Mouse (Mus musculus) WW6 (cell line): ENCODE measurements at regions not wholly inside any gene's neighbourhood (a gene's known extent, or its start where the extent isn't known, plus 50 kb on each side); places are given as distances from the start of the nearest gene placed in this dataset.

Experiments used
- DNase-seq: peaks from one replicate; pipeline ENCODE4 v3.0.0-alpha.2; 2013; ENCODE audit warnings: low read depth, low spot score

GRCm38 (mm10) chr3:143713183-143713582 lies 491.8 kb downstream of the Lmo4 start:
- DNase-seq = no peak

GRCm38 (mm10) chr3:143710805-143711469 lies 494.1 kb downstream of the Lmo4 start:
- no peak for DNase-seq

- DNase-seq = no peak
Observed at GRCm38 (mm10) chr3:143706679-143707078, 498.3 kb downstream of the Lmo4 start.

GRCm38 (mm10) chr3:143694817-143695216 lies 510.2 kb downstream of the Lmo4 start:
- DNase-seq = no peak

GRCm38 (mm10) chr3:143685742-143686141 lies 519.3 kb downstream of the Lmo4 start:
- DNase-seq = no peak

- DNase-seq = no peak
Observed at GRCm38 (mm10) chr3:143678186-143678585, 526.8 kb downstream of the Lmo4 start.

GRCm38 (mm10) chr3:143674855-143675254 lies 530.2 kb downstream of the Lmo4 start:
- DNase-seq = no peak

- DNase-seq = no peak
Observed at GRCm38 (mm10) chr3:143674446-143674845, 530.6 kb downstream of the Lmo4 start.

GRCm38 (mm10) chr3:143662041-143662685 lies 542.9 kb downstream of the Lmo4 start:
- no peak for DNase-seq

- no peak for DNase-seq
Observed at GRCm38 (mm10) chr3:143659421-143659978, 545.5 kb downstream of the Lmo4 start.

GRCm38 (mm10) chr3:143647237-143647636 lies 557.8 kb downstream of the Lmo4 start:
- DNase-seq = no peak

- DNase-seq = no peak
Observed at GRCm38 (mm10) chr3:143646836-143647235, 558.2 kb downstream of the Lmo4 start.

GRCm38 (mm10) chr3:143633036-143633435 lies 572.0 kb downstream of the Lmo4 start:
- DNase-seq = no peak

- no peak for DNase-seq
Observed at GRCm38 (mm10) chr3:143631183-143631582, 573.8 kb downstream of the Lmo4 start.

- no peak for DNase-seq
Observed at GRCm38 (mm10) chr3:143624906-143625305, 580.1 kb downstream of the Lmo4 start.

GRCm38 (mm10) chr3:143622275-143622674 lies 582.7 kb downstream of the Lmo4 start:
- no peak for DNase-seq

- no peak for DNase-seq
Observed at GRCm38 (mm10) chr3:143619125-143619524, 585.9 kb downstream of the Lmo4 start.

- DNase-seq = no peak
Observed at GRCm38 (mm10) chr3:143614895-143615294, 590.1 kb downstream of the Lmo4 start.

GRCm38 (mm10) chr3:143614004-143614403 lies 591.0 kb downstream of the Lmo4 start:
- no peak for DNase-seq

- no peak for DNase-seq
Observed at GRCm38 (mm10) chr3:143609673-143610072, 595.3 kb downstream of the Lmo4 start.

GRCm38 (mm10) chr3:143599120-143599519 lies 605.9 kb downstream of the Lmo4 start:
- DNase-seq = no peak

GRCm38 (mm10) chr3:143596949-143597593 lies 607.9 kb downstream of the Lmo4 start:
- no peak for DNase-seq
